Mouse (Mus musculus): ENCODE results near the gene Anapc2. TPM values are rescaled to one million over a fixed set of nuclear protein-coding genes. Genes with fewer than 3 reads are reported as not detected.
A peak's percentile ranks its signal among the peaks of the same experiment; 100 is the strongest.

The Anapc2 gene
- polyA plus RNA-seq, 1 experiment from 2014 or later = 100 TPM

- Histone ChIP-seq H3K27me3 (replicated peaks; ENCODE audit: control insufficient read depth, insufficient read depth, low read length) (peaks cover 7% of the 10 kb centered on the region), H3K4me2 (ENCODE audit: low read length) (no peak within 1 kb of the TSS), H3K27ac (ENCODE audit: low read depth) (no peak within 1 kb of the TSS), H3K4me3 (ENCODE audit: low read depth, low read length) (no peak within 1 kb of the TSS), H3K36me3 (ENCODE audit: control insufficient read depth, insufficient read depth, low read length) (no peaks in the 10 kb centered on the region), H3K4me1 (replicated peaks; ENCODE audit: control insufficient read depth, insufficient read depth, low read length) (peaks cover 6% of the 10 kb centered on the region; the same call in 1 of the 2 replicates), H3K9me3 (ENCODE audit: control insufficient read depth, low read length) (no peaks in the 10 kb centered on the region), H3K9ac (ENCODE audit: low read length) (no peak within 1 kb of the TSS)
- 31% methylated on average over 8 of the region's 8 CpGs for WGBS
- ATAC-seq (replicated peaks; ENCODE audit: low FRiP score, low TSS enrichment, low read depth) = no peak
- no peak for DNase-seq (ENCODE audit: low spot score)
Observed at GRCm38 (mm10) chr2:25236614-25237013, 35.7 kb upstream of the Anapc2 start, which contains the start of gene Rnf224. Rnf224 (minus strand) TSS chr2:25236787.

- Histone ChIP-seq H3K4me3 (ENCODE audit: low read depth, low read length) (no peak overlapping the region), H3K27ac (ENCODE audit: low read depth) (no peak overlapping the region), H3K36me3 (ENCODE audit: control insufficient read depth, insufficient read depth, low read length) (no peaks in the 10 kb centered on the region), H3K27me3 (replicated peaks; ENCODE audit: control insufficient read depth, insufficient read depth, low read length) (peaks cover 16% of the 10 kb centered on the region), H3K9me3 (ENCODE audit: control insufficient read depth, low read length) (no peaks in the 10 kb centered on the region), H3K4me1 (replicated peaks; ENCODE audit: control insufficient read depth, insufficient read depth, low read length) (peaks cover 6% of the 10 kb centered on the region; the same call in 1 of the 2 replicates), H3K9ac (ENCODE audit: low read length) (no peak overlapping the region), H3K4me2 (ENCODE audit: low read length) (no peak overlapping the region)
- ATAC-seq (replicated peaks; ENCODE audit: low FRiP score, low TSS enrichment, low read depth) = no peak
- DNase-seq (ENCODE audit: low spot score) = no peak
- WGBS = 56% methylated on average over 4 of the region's 4 CpGs
Observed at GRCm38 (mm10) chr2:25237522-25237921, 34.8 kb upstream of the Anapc2 start.

GRCm38 (mm10) chr2:25238106-25238505, 34.2 kb upstream of the Anapc2 start:
- ATAC-seq (replicated peaks; ENCODE audit: low FRiP score, low TSS enrichment, low read depth) (no peak), DNase-seq (ENCODE audit: low spot score) (no peak)
- H3K9ac ChIP-seq (ENCODE audit: low read length) = no peak overlapping the region
- no peak overlapping the region for H3K4me3 ChIP-seq (ENCODE audit: low read depth, low read length)
- no peak overlapping the region for H3K27ac ChIP-seq (ENCODE audit: low read depth)
- H3K27me3 ChIP-seq (replicated peaks; ENCODE audit: control insufficient read depth, insufficient read depth, low read length) = peaks cover 21% of the 10 kb centered on the region
- peaks cover 6% of the 10 kb centered on the region; the same call in 1 of the 2 replicates for H3K4me1 ChIP-seq (replicated peaks; ENCODE audit: control insufficient read depth, insufficient read depth, low read length)
- H3K36me3 ChIP-seq (ENCODE audit: control insufficient read depth, insufficient read depth, low read length) = no peaks in the 10 kb centered on the region
- no peaks in the 10 kb centered on the region for H3K9me3 ChIP-seq (ENCODE audit: control insufficient read depth, low read length)
- H3K4me2 ChIP-seq (ENCODE audit: low read length) = no peak overlapping the region

DNA sequence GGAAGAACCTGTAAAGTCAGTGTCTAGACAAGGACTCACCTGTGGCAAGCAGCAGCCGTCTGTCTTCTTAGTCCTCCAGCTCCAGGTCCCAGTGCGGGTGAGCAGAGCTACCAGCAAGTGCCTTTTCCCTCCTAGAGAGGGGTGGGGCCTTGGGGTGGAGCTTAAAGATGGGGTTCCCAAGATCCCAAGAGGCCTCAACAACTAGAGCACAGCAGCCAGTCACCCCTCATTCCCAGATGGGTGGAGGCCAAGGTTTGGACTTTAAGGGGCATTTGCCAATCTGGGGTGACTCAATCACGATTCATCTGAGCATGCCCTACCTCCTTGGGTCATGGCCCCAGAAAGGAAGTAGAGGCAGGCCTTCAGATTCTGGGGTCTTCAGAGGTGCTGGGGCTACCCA, 32.5 kb upstream of the Anapc2 start:
- Histone ChIP-seq H3K27ac (ENCODE audit: low read depth) (no peak overlapping the region), H3K4me1 (replicated peaks; ENCODE audit: control insufficient read depth, insufficient read depth, low read length) (peaks cover 6% of the 10 kb centered on the region; the same call in 1 of the 2 replicates), H3K4me2 (ENCODE audit: low read length) (no peak overlapping the region), H3K9me3 (ENCODE audit: control insufficient read depth, low read length) (no peaks in the 10 kb centered on the region), H3K27me3 (replicated peaks; ENCODE audit: control insufficient read depth, insufficient read depth, low read length) (peaks cover 22% of the 10 kb centered on the region), H3K4me3 (ENCODE audit: low read depth, low read length) (no peak overlapping the region), H3K9ac (ENCODE audit: low read length) (no peak overlapping the region), H3K36me3 (ENCODE audit: control insufficient read depth, insufficient read depth, low read length) (no peaks in the 10 kb centered on the region)
- no peak for DNase-seq (ENCODE audit: low spot score)
- 89% methylated on average over 3 of the region's 3 CpGs for WGBS
- ATAC-seq (replicated peaks; ENCODE audit: low FRiP score, low TSS enrichment, low read depth) = no peak

GRCm38 (mm10) chr2:25240310-25240709, 32.0 kb upstream of the Anapc2 start:
- no peaks in the 10 kb centered on the region for H3K9me3 ChIP-seq (ENCODE audit: control insufficient read depth, low read length)
- peak overlapping the region; percentile 94 for H3K4me2 ChIP-seq (ENCODE audit: low read length)
- peaks cover 22% of the 10 kb centered on the region for H3K27me3 ChIP-seq (replicated peaks; ENCODE audit: control insufficient read depth, insufficient read depth, low read length)
- peak overlapping the region; percentile 48 for H3K4me3 ChIP-seq (ENCODE audit: low read depth, low read length)
- 0 out of 2 replicates have a peak overlapping the region, but pooled peaks have one; percentile 6 for H3K9ac ChIP-seq (ENCODE audit: low read length)
- DNase-seq (ENCODE audit: low spot score) (no peak), ATAC-seq (replicated peaks; ENCODE audit: low FRiP score, low TSS enrichment, low read depth) (peak; percentile 7; the same call in 1 of the 2 replicates)
- H3K27ac ChIP-seq (ENCODE audit: low read depth) = no peak overlapping the region
- 48% methylated on average over 8 of the region's 8 CpGs for WGBS
- H3K4me1 ChIP-seq (replicated peaks; ENCODE audit: control insufficient read depth, insufficient read depth, low read length) = peaks cover 6% of the 10 kb centered on the region; the same call in 1 of the 2 replicates
- 0 out of 2 replicates have a peak, but pooled peaks cover 1% of the 10 kb centered on the region for H3K36me3 ChIP-seq (ENCODE audit: control insufficient read depth, insufficient read depth, low read length)

GRCm38 (mm10) chr2:25240723-25241437, 31.4 kb upstream of the Anapc2 start:
- DNase-seq (ENCODE audit: low spot score) = peak; percentile 83
- Histone ChIP-seq H3K4me2 (ENCODE audit: low read length) (peak overlapping the region; percentile 94), H3K9me3 (ENCODE audit: control insufficient read depth, low read length) (no peaks in the 10 kb centered on the region)

GRCm38 (mm10) chr2:25241438-25241775, 30.9 kb upstream of the Anapc2 start:
- no peak overlapping the region for H3K27ac ChIP-seq (ENCODE audit: low read depth)
- DNase-seq (ENCODE audit: low spot score) (peak; percentile 69), ATAC-seq (replicated peaks; ENCODE audit: low FRiP score, low TSS enrichment, low read depth) (peak; percentile 38; the same call in 1 of the 2 replicates)
- H3K4me2 ChIP-seq (ENCODE audit: low read length) = peak overlapping the region; percentile 94
- H3K9me3 ChIP-seq (ENCODE audit: control insufficient read depth, low read length) = no peaks in the 10 kb centered on the region
- peaks cover 5% of the 10 kb centered on the region; the same call in 1 of the 2 replicates for H3K36me3 ChIP-seq (ENCODE audit: control insufficient read depth, insufficient read depth, low read length)
- H3K4me3 ChIP-seq (ENCODE audit: low read depth, low read length) = peak overlapping the region; percentile 48
- no peak overlapping the region for H3K9ac ChIP-seq (ENCODE audit: low read length)
- peaks cover 6% of the 10 kb centered on the region; the same call in 1 of the 2 replicates for H3K4me1 ChIP-seq (replicated peaks; ENCODE audit: control insufficient read depth, insufficient read depth, low read length)
- peaks cover 22% of the 10 kb centered on the region for H3K27me3 ChIP-seq (replicated peaks; ENCODE audit: control insufficient read depth, insufficient read depth, low read length)
- WGBS = 11% methylated on average over 6 of the region's 6 CpGs

More at GRCm38 (mm10) chr2:25240723-25241437, 31.4 kb upstream of the Anapc2 start:
- no peak overlapping the region for H3K27ac ChIP-seq (ENCODE audit: low read depth)
- H3K27me3 ChIP-seq (replicated peaks; ENCODE audit: control insufficient read depth, insufficient read depth, low read length) = peaks cover 22% of the 10 kb centered on the region
- peak; percentile 77 for ATAC-seq (replicated peaks; ENCODE audit: low FRiP score, low TSS enrichment, low read depth)
- 0 out of 2 replicates have a peak, but pooled peaks cover 5% of the 10 kb centered on the region for H3K36me3 ChIP-seq (ENCODE audit: control insufficient read depth, insufficient read depth, low read length)
- WGBS = 1% methylated on average over 29 of the region's 29 CpGs
- H3K4me1 ChIP-seq (replicated peaks; ENCODE audit: control insufficient read depth, insufficient read depth, low read length) = peaks cover 6% of the 10 kb centered on the region; the same call in 1 of the 2 replicates
- H3K4me3 ChIP-seq (ENCODE audit: low read depth, low read length) = peak overlapping the region; percentile 48
- 0 out of 2 replicates have a peak overlapping the region, but pooled peaks have one; percentile 6 for H3K9ac ChIP-seq (ENCODE audit: low read length)

- Histone ChIP-seq H3K9me3 (ENCODE audit: control insufficient read depth, low read length) (no peaks in the 10 kb centered on the region), H3K9ac (ENCODE audit: low read length) (peak within 1 kb of the TSS; percentile 43), H3K4me3 (ENCODE audit: low read depth, low read length) (peak within 1 kb of the TSS; percentile 48), H3K4me2 (ENCODE audit: low read length) (peak within 1 kb of the TSS; percentile 94), H3K27ac (ENCODE audit: low read depth) (no peak within 1 kb of the TSS), H3K27me3 (replicated peaks; ENCODE audit: control insufficient read depth, insufficient read depth, low read length) (peaks cover 22% of the 10 kb centered on the region), H3K4me1 (replicated peaks; ENCODE audit: control insufficient read depth, insufficient read depth, low read length) (peaks cover 6% of the 10 kb centered on the region; the same call in 1 of the 2 replicates), H3K36me3 (ENCODE audit: control insufficient read depth, insufficient read depth, low read length) (peaks cover 8% of the 10 kb centered on the region; the same call in 1 of the 2 replicates)
- DNase-seq (ENCODE audit: low spot score) (no peak), ATAC-seq (replicated peaks; ENCODE audit: low FRiP score, low TSS enrichment, low read depth) (no peak; the same call in 1 of the 2 replicates)
- under 1% methylated on average over 36 of the region's 59 CpGs for WGBS
Observed at GRCm38 (mm10) chr2:25242101-25242506, 30.2 kb upstream of the Anapc2 start, which contains the start of the genes Rnf208 and Cysrt1. Rnf208 (plus strand) TSS chr2:25242255. Cysrt1 (minus strand) TSS chr2:25242452.

All from intestine, embryonic 14.5 days (tissue).